Mouse (Mus musculus) retina, embryonic 14.5 days (tissue): ENCODE data around the gene Mertk.

Experiments used
- DNase-seq: peaks from one replicate; pipeline ENCODE4 v3.0.0-alpha.2; 2015; ENCODE audit warnings: low spot score

Gene Mertk

GRCm38 (mm10) chr2:128722106-128722710 is 23.5 kb downstream of the Mertk start:
- no peak for DNase-seq

GRCm38 (mm10) chr2:128726067-128726466 is 27.3 kb downstream of the Mertk start:
- no peak for DNase-seq

DNA sequence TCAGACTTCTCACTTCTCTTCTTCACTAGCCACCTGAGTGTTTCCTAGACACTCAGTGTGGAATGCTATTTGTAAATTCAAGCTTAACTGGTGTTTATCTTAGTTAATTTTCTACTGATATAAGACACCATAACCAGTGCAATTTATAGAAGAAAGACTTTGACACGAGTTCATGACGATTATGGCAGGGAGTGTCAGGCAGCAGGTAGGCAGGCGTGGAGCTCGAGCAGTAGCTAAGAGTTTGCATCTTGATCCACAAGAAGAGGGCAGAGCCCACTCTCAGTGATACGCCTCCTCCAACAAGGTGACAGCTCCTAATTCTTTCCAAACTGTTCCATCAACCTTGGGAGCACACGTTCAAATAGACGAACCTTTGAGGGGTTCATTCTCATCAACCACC is 27.9 kb downstream of the Mertk start:
- DNase-seq = no peak

DNA sequence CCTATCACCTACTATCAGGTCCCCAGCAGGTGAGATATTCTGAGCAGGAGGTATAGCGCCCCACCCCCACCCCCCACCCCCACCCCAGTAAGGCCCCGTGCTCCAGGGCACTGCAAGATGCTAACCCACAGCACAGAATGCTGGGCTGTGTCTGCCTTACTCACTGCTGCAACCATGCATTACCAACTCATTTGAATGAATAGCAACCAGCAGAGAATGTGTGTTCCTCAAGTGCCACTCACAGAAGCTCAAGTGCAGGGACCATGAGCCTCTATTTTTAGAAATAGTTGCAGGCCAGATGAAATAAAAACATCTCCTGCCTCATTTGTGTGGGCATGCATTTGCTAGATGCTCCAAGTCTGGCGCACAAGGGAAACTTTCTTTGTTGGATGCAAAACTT is 28.8 kb downstream of the Mertk start:
- no peak for DNase-seq

- no peak for DNase-seq
Observed at GRCm38 (mm10) chr2:128728066-128728465, 29.3 kb downstream of the Mertk start.

DNA sequence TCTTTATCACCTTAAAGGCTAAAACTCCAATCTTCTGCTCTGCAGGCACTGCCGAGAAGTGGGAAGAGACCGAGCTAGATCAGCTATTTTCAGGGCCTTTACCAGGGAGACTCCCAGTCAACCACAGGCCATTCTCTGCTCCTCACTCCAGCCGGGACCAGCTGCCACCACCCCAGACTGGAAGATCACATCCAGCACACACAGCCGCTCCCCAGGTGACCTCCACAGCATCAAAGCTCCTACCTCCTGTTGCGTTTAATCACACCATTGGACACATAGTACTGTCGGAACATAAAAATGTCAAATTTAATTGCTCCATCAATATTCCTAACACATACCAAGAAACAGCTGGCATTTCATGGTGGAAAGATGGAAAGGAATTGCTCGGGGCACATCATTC is 30.4 kb downstream of the Mertk start:
- DNase-seq = no peak

DNA sequence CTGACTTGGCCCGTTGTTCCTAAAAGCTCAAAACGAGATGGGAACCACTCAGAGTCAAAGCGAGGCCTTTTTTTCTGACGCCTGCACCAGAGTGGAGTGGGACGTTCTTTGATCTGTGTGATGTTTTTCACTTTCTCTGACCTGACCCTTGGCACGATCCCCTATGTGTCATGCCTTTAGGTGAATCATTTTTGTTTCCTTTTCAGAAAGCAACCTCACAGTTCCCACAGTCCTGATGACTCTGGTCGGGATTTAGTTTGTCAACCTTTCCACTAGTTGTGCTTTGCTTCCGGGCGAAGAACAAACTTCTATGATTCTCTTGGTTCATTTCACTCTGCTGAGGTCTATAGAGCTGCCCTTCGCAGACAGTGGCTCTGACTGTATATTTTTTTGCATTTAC is 32.8 kb downstream of the Mertk start:
- no peak for DNase-seq

DNA sequence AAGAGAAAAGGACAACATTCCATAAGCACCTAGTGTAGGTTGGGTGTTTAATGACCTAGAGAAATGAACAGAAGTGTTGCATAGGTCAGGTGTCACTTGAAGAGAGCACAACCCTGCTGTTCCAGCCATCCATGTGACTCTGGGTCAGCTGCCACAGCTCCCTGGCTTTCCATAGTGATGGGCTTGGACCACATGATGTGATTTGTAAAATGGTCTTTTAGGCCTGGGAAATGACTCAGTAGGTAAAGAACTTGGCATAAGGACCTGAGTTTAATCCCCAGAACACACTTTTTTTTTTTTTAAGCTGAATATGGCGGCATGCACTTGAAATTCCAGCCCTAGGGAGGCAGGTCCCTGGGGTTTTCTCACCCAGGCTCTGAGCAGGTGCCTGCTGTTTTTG is 33.2 kb downstream of the Mertk start:
- no peak for DNase-seq

DNA sequence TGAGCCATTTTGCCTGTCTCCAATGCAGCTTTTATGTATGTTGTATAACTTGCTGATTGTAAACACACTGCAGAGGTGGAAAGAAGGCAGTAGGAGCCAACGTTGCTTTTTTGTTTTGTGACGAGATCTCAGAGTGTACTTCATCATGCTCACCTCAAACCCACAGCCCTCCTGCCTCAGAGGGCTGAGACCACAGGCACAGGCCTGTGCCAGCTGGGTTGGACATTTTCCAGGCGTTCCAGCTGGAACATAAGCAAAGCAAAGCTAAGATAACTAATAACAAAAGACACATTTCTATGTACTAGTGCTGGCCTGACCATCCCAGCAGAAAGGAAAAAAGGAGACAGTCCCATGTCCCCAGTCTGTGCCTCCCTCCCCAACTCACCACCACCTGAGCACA is 36.3 kb downstream of the Mertk start:
- DNase-seq = no peak

- DNase-seq = no peak
Observed at GRCm38 (mm10) chr2:128737051-128737450, 38.3 kb downstream of the Mertk start.

DNA sequence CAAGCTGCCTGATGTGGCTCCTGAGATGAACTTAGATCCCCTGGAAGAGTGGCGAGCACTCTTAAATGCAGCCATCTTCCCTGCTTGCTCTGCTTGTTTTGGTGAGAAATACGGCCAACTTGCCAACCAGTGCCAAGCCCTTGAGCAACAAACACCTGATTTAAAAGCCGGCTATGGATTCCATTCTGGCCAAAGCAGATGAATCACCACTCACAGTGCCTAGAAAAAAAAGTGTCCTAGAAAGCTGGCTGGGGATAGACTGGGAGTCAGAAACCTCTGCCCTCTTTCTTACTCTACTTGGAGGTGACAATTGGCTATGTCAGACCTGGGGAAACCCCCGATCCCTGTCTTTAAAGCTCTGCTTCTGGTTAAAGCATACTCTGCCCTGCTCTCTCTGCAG is 39.0 kb downstream of the Mertk start:
- no peak for DNase-seq

DNA sequence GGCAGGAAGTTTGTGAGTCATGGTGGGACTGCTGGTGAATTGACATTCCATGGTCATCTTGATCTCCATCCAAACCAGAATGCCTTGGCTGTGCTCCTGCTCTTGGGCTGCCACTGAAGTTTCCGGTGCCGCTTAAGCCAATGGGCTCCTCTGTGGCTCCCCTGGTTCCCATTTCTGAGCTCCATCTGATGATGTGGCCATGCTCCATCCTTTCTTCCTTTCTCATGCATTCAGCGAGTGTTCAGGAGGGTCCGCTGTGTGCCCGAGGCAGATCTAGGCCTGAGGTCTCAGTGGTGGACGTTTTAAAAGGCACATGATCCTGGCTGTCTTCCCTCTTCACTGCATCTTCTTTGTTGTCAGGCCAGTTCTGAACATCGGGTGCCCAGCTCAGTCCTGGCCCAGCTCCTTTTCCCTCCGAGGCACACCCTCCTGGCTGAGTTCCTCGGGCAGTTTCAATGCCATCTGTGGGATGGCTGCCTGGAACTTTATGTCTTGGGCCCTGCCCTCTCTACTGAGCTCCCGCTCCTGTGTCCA is 40.0 kb downstream of the Mertk start:
- no peak for DNase-seq

GRCm38 (mm10) chr2:128745879-128746620 is 47.3 kb downstream of the Mertk start:
- no peak for DNase-seq

GRCm38 (mm10) chr2:128746621-128747151 is 47.9 kb downstream of the Mertk start:
- no peak for DNase-seq

- DNase-seq = no peak
Observed at GRCm38 (mm10) chr2:128747433-128748028, 48.8 kb downstream of the Mertk start.

GRCm38 (mm10) chr2:128748171-128748570 is 49.4 kb downstream of the Mertk start:
- DNase-seq = no peak

GRCm38 (mm10) chr2:128751030-128751429 is 52.3 kb downstream of the Mertk start:
- DNase-seq = no peak

DNA sequence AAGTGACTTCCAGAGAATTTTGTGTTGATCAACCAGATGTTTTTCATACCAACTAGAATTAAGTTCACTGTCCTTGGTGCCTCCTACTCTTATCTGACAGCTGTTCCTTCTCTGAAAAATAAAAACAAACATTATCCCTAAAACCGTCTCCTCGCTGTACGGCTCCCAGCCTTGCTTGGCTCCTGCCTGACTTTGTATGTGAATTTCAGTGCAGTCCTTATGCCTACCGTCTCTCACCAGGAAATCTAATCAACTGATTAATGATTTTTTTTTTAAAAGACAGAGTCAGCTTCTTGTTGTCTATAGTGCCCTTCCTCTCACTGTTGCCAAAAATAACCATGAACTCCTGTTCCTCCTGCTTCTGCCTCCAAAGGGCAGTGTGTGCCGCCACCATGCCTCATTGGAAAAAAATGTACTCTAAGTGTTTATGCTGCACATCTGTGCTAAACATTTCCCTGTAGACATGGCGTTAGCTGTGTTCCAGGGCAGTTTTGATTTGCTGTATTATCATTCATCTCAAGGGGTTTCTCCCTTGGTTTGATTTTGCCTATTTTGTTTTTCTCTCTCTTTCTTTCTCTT is 54.6 kb downstream of the Mertk start:
- DNase-seq = no peak

- no peak for DNase-seq
Observed at GRCm38 (mm10) chr2:128755149-128755691, 56.5 kb downstream of the Mertk start.

- DNase-seq = no peak
Observed at GRCm38 (mm10) chr2:128758724-128759340, 60.1 kb downstream of the Mertk start.

- no peak for DNase-seq
Observed at GRCm38 (mm10) chr2:128762008-128762407, 63.3 kb downstream of the Mertk start.

DNA sequence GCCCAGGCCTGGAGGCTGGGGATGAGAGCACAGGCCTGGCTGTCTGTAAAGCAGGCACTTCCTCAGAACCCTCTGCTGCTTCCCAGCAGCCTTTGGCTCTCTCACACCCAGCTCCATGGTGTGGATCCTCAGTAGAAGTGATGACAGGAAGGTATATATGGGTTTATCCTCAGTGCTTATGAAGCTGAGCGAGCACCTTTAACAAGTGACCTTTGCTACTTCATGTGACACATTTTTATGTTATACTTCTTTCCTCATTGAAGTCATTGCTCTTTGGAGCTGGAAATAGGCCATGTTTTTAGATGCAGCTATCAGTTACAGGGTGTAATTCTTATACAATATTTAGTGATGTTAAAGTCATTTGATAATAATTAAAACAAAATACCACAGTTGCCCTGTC is 67.0 kb downstream of the Mertk start:
- no peak for DNase-seq
